8 mouse cellular contexts compared by ENCODE assay signal in the genomic region with DNA sequence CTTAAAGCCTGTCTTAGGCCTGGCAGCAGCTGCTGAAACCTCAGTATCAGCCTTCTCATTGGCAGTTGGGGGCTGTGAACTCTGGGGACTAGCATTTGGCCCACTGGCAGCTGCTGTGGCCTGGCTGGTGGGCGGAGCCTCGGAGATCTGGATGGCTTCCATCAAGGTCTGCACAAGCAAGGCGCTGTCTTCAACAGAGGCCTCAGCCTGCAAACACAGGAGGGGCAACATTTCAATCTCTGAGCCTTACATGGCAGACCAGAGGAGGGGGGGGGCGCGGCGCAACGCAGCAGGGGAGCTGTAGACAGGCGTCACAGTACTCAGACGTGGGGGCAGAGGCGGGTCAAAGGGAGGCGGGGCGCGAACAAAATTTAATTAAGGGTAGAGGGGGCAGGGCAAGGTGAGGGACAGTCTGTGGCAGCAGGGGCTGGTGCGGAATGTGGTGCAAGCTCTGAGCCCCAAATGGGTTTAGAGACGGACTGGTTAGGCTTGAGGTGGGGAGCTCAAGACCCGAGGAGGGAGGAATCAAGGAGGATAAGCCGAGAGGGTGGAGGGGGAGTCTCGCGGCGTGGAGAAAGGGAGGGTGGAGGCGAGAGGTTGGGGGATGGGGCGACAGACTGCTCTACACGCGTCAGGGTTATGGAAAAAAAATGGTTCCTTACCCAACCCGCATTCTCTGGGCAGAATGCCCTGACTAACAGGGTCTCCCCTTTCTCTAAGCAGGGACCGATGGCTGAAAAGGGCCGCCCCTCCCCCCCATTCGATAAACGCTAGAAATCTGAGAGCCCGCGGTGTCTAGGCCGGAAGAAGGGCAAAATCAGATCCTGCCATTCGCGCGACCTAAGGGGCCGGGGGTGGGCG. TPM values are rescaled to one million over a fixed set of nuclear protein-coding genes. Genes with fewer than 3 reads are reported as not detected.
DNase-seq lines count a peak whose midpoint lies in the region; ATAC-seq and TF ChIP-seq lines count a peak whose summit lies in the region.

No protein-coding gene starts in this region.

- 22% methylated on average over 37 of the region's 37 CpGs for WGBS in intestine, postnatal 0 days
- 16% methylated on average over 37 of the region's 37 CpGs for WGBS in limb, embryonic 13.5 days
- WGBS in midbrain, embryonic 13.5 days, result 27% methylated on average over 37 of the region's 37 CpGs

- TF ChIP-seq CTCF in intestine, postnatal 0 days (IDR thresholded peaks at IDR 0.05; ENCODE audit: low read depth), result no peak
- TF ChIP-seq CTCF in testis, adult 2 months (IDR thresholded peaks at IDR 0.05; ENCODE audit: control insufficient read depth, insufficient read depth, insufficient replicate concordance, low read depth, low read length), result no peak

- no peaks in the 10 kb centered on the region for H3K27me3 ChIP-seq in intestine, postnatal 0 days (replicated peaks; ENCODE audit: control insufficient read depth, insufficient read depth, low read length)
- peaks cover 29% of the 10 kb centered on the region; the same call in 1 of the 2 replicates for H3K27me3 ChIP-seq in limb, embryonic 13.5 days
- no peaks in the 10 kb centered on the region; the same call in 1 of the 2 replicates for H3K27me3 ChIP-seq in midbrain, embryonic 13.5 days
- no peaks in the 10 kb centered on the region for H3K27me3 ChIP-seq in testis, adult 2 months (ENCODE audit: control insufficient read depth, insufficient read depth, low read length)

- H3K4me3 ChIP-seq in intestine, postnatal 0 days (ENCODE audit: low read depth, low read length), result peak overlapping the region; percentile 62
- H3K4me3 ChIP-seq in limb, embryonic 13.5 days, result peak overlapping the region; percentile 60
- H3K4me3 ChIP-seq in midbrain, embryonic 13.5 days (replicated peaks), result peak overlapping the region; percentile 64
- peak overlapping the region; percentile 96 for H3K4me3 ChIP-seq in testis, adult 2 months (ENCODE audit: control insufficient read depth, low read depth, low read length)

- H3K9ac ChIP-seq in intestine, postnatal 0 days (ENCODE audit: low read depth, low read length), result peak overlapping the region; percentile 57
- peak overlapping the region; percentile 85 for H3K9ac ChIP-seq in limb, embryonic 13.5 days
- H3K9ac ChIP-seq in midbrain, embryonic 13.5 days (replicated peaks), result peak overlapping the region; percentile 86

- peak; percentile 11 to 21 for DNase-seq in urinary bladder, adult 18-20 months (ENCODE audit: low spot score in 2 of 2)
- DNase-seq in urinary bladder, postnatal 10 days (ENCODE audit: low spot score), result no peak
- DNase-seq in embryo, embryonic 10 days (ENCODE audit: low spot score), result peak; percentile 62
- DNase-seq in gastrocnemius, postnatal 36 days, result peak; percentile 31 to 51

- H3K9me3 ChIP-seq in intestine, postnatal 0 days (ENCODE audit: control insufficient read depth), result no peaks in the 10 kb centered on the region
- H3K9me3 ChIP-seq in limb, embryonic 13.5 days, result no peaks in the 10 kb centered on the region
- H3K9me3 ChIP-seq in midbrain, embryonic 13.5 days, result no peaks in the 10 kb centered on the region

- no peaks in the 10 kb centered on the region for H3K4me1 ChIP-seq in intestine, postnatal 0 days (replicated peaks; ENCODE audit: control insufficient read depth, insufficient read depth, low read length)
- H3K4me1 ChIP-seq in limb, embryonic 13.5 days, result peaks cover 8% of the 10 kb centered on the region
- H3K4me1 ChIP-seq in midbrain, embryonic 13.5 days (replicated peaks), result peaks cover 45% of the 10 kb centered on the region
- peaks cover 5% of the 10 kb centered on the region for H3K4me1 ChIP-seq in testis, adult 2 months (ENCODE audit: control insufficient read depth, insufficient read depth, low read length)

- H3K36me3 ChIP-seq in intestine, postnatal 0 days (ENCODE audit: control insufficient read depth, insufficient read depth), result peaks cover 5% of the 10 kb centered on the region; the same call in 1 of the 2 replicates
- peaks cover 45% of the 10 kb centered on the region for H3K36me3 ChIP-seq in limb, embryonic 13.5 days
- H3K36me3 ChIP-seq in midbrain, embryonic 13.5 days, result peaks cover 41% of the 10 kb centered on the region
- no peaks in the 10 kb centered on the region for H3K36me3 ChIP-seq in testis, adult 2 months (ENCODE audit: control insufficient read depth, insufficient read depth, low read length)

- H3K27ac ChIP-seq in intestine, postnatal 0 days (ENCODE audit: low read depth, low read length), result 0 out of 2 replicates have a peak overlapping the region, but pooled peaks have one; percentile 60
- peak overlapping the region; percentile 89 for H3K27ac ChIP-seq in limb, embryonic 13.5 days
- H3K27ac ChIP-seq in midbrain, embryonic 13.5 days, result peak overlapping the region; percentile 96
- H3K27ac ChIP-seq in testis, adult 2 months (ENCODE audit: control insufficient read depth, insufficient read depth, low read depth, low read length), result peak overlapping the region; percentile 93

- H3K4me2 ChIP-seq in intestine, postnatal 0 days (replicated peaks; ENCODE audit: low read depth), result peak overlapping the region; percentile 63
- H3K4me2 ChIP-seq in limb, embryonic 13.5 days (replicated peaks), result peak overlapping the region; percentile 60
- H3K4me2 ChIP-seq in midbrain, embryonic 13.5 days (replicated peaks), result peak overlapping the region; percentile 60

- ATAC-seq in intestine, postnatal 0 days, result peak; percentile 30; the same call in 1 of the 2 replicates
- peak; percentile 35 for ATAC-seq in limb, embryonic 13.5 days (ENCODE audit: low FRiP score, low read depth)
- ATAC-seq in midbrain, embryonic 13.5 days, result peak; percentile 46

- intact Hi-C loops in gastrocnemius, postnatal 36 days (cut with DNase I), result loop anchor here (10.0 kb wide), 1 partner anchor 106 kb away; no protein-coding TSS in a partner anchor

- TF ChIP-seq POLR2A in testis, adult 2 months (IDR thresholded peaks at IDR 0.05; ENCODE audit: control insufficient read depth, low read depth, low read length), result no peak

RNA-seq across cellular contexts. Expression of a gene that starts 1.4 kb away (rescaled TPM):
- total RNA-seq in gastrocnemius, postnatal 36 days (2021), result 10 to 100 TPM; 24.2 to 24.8 TPM
- 121 TPM in 2 replicates for polyA plus RNA-seq in intestine, postnatal 0 days (2015; fragmentation: Nextera tagmentation; extraction: Ambion mirVana)
- 884 and 930 TPM in 2 replicates for polyA plus RNA-seq in limb, embryonic 13.5 days (2015; fragmentation: Nextera tagmentation; extraction: Ambion mirVana)
- 1,114 and 1,161 TPM in 2 replicates for polyA plus RNA-seq in midbrain, embryonic 13.5 days (2015; fragmentation: Nextera tagmentation; extraction: Ambion mirVana)
- polyA plus RNA-seq in testis, adult 2 months (2012; rRNA removed), result 125 and 146 TPM in 2 replicates
